Mouse (Mus musculus): ENCODE data around the gene Memo1. TPM values are rescaled to one million over a fixed set of nuclear protein-coding genes. Genes with fewer than 3 reads are reported as not detected.
A peak's percentile ranks its signal among the peaks of the same experiment; 100 is the strongest.
"Not testable (repeated sequence)": the region's sequence is repeated elsewhere in the genome, so short reads cannot be mapped to it uniquely, and the experiment has no call there.

The Memo1 gene
- total RNA-seq, 2 experiments from 2014 or later: 40.5 to 44.0 TPM

DNA sequence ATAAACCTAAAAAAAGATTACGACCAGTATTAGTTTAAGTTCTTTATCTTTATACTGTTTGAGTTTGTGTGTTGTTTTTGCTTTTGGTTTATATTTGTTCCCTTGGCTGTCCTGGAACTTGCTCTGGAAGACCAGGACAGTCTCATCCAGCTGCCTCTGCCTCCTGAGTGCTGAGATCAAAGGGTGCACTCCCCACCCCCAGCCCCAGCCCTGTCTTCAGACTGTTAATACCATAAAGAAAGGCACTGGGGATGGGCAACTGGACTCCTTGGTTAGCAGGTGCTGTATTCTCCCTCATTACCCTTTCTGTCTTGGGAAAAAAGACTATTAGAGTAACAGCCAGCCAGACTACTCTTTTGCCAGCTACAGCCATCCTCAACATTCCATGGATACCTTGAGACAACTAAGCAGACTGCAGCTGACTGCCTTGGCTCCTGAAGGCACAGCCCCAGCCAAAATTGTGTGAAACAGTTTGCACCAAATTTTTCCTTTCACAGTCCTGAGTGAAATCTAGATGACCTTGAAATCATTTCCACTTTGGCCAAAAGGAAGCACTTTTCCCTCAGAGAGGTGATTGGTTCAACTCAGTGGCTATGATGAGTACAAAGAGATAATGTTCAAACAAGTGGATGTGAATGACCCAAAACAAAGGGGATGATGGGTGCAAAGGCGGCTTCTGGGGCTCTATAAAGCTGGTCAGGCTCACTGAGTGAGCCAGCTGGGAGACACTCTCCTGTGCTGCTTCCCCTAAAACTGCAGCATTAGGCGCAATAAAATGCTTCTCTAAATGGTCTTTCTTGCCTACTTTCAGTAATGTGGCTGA lies 30.8 kb downstream of the Memo1 start:
- no peak for DNase-seq (ENCODE audit: low spot score in 2 of 2)

DNA sequence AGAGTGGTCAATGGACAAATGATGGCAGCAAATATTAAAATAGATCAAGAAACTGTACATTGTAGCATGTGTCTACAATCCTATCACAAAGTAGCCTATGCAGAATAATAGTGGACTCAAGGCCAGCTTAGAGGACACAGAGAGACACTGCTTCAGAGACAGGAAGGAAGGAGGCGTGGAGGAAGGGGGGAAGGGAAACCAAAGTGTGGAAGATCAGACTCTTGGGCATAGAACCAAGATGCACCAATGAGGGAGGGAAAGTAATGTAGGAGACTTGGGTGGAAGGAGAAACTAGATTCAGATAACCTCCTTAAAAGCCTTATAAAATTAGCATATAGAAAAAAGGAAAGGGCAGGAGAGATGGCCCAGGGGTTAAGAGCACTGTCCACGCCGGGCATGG lies 32.9 kb downstream of the Memo1 start:
- no peak for DNase-seq (ENCODE audit: low spot score in 2 of 2)

DNA sequence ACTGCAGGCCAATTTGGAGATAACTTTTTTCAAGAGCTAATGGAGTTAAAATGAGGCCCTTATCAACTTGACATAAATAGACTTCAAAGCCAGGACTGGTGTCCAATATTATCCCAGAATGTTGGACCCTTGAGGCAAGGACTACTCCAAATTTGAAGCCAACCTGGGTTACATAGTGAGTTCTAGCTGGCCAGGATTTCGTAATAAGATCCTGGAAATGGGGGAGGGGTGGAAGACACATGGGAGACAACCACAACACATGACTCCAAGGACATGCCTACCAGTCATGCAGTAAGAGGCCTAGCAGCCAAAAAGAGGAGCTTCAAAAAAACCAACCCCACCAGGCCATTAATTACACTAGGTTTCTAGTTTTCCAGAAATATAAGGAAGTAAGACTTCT lies 50.0 kb downstream of the Memo1 start:
- no peak for DNase-seq (ENCODE audit: low spot score in 2 of 2)

DNA sequence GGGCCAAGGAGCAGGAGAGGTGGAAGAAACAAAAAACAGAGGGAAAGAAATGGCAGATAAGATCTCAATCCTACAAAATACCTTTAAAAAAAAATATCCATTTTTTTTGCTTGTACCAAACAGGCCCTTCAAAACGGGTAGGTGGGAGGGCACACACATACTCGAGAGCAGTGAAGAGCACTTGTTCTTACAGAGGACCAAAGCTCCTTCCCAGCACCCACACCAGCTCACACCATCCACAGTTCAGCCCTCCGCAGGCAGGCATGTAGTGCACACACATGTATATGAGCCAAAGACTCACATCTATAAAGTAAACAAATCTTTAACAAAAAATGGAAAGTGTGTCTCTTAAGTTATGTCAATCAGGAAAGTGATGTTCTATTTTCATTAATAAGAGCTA lies 52.5 kb downstream of the Memo1 start:
- DNase-seq (ENCODE audit: low spot score in 2 of 2): no peak

DNA sequence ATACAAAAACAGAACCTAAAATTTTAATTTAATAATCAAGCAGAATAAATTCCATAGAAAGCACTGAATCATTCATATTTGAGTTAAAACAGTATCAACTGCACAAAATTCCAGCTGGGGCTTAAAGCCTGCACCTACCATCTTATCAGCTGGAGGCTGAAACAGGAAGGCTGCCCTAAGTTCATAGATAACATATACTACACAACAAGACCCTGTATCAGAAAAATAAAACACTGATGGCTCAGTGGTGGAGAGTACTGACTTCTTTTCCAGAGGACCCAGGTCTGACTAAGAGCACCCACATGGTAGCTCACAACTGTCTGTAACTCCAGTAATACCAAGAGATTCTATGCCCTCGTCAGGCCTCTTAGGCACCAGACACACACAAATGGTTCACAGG lies 55.0 kb downstream of the Memo1 start:
- no peak for DNase-seq (ENCODE audit: low spot score in 2 of 2)

DNA sequence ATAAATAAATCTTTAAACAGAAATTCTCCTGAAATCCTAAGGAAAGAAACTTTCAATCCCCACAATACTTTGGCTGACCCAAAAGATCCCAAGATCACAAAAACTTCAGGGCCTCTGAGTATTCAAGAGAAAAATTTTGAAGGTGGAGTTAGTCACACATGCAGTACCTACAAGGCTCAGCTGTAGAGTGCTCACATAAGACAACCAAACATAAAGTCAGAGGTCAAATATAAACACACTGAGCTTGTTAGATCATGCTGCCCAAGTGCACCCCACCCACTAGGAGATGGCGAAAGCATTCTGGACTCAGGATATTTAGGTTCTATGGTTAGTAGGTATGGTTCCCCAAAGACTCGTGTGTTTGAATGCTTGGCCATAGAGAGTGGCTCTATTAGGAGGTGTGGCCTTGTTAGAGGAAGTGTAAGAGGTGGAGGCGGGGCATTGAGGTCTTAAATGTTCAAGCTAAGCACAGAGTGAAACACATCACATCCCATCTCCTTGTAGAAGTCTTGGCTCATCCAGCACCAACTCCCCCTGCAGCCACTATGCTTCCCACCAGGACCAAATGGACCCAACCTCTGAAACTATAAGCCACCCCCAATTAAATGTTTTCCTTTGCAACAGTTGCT lies 67.1 kb downstream of the Memo1 start:
- DNase-seq (ENCODE audit: low spot score in 2 of 2): no peak

DNA sequence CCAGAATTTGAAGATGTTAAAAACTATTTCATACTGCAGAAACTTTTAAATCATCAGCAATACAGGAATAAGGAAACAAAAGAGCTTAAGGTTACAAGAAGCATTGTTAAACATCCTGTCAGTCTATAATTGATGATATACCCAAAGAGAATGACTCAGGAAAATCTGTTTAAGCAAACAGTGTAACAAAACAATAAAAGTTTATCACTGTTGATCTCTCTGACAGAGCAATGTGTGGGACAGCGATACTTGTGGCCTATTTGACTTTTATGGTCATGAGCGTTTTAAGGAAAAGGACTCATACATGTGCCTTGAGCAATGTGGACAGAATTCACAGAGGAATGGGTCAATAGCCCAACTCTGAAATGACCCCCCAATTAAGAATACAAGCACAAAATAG lies 78.0 kb downstream of the Memo1 start:
- DNase-seq (ENCODE audit: low spot score in 2 of 2): no peak

DNA sequence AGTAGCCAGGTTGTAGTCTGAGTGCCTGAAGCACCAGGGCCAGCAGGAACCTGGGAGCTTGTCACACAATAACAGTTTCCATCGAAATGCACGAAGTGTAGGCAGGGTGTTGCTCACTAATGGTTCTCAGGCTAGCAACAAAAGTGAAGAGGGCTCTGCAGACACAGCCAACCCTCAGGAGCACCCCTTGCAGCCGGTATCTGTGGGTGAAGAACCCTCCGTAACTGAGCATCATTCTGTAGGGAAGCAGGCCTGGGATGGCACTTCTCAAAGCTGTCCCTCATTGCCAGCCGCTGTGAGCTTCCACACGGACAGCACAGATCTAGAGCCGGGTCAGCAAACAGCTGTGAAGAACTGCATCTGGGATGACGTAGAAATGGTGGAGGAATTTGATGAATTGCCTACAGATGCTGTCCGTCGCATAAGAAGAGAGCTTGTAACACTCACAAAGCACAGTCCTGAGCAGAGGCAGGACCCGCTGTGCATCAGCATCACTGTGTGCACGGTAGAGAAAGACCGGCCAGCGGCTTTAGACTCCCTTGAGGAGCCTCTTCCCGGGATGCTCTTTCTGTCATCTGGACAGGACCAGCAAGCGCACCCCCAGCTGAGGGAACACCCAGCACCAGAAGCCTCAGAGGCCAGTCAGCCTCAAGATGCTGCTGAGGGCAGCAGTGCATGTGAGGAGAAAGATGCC lies 82.3 kb downstream of the Memo1 start:
- peak in 1 of 2 experiments; percentile 25 for DNase-seq (ENCODE audit: low spot score in 2 of 2)

DNA sequence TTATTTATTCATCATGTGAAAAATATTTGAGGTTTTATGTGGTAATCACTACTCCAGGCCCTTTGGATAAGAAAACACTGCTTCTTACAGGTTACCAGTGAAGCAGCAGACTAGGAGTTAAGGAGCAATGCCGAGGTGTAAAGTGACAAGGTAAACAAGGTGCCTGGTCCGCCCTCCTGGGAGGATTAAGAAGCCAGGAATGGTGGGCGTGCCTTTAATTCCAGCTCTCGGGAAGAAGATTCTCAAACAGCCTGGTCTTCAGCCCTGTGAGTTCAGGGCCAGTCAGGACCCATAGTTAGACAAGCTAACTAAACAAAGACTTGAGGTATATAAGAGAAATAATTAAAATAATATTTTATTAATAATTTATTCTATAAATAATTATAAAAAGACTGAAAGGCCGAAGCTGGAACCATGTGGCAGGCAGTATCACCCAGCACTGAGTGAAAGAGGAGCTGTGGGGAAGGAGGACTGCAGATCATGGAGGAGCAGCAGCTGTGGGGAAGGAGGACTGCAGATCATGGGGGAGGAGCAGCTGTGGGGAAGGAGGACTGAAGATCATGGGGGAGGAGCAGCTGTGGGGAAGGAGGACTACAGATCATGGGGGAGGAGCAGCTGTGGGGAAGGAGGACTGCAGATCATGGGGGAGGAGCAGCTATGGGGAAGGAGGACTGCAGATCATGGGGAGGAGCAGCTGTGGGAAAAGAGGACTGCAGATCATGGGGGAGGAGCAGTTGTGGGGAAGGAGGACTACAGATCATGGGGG lies 86.0 kb downstream of the Memo1 start:
- DNase-seq (ENCODE audit: low spot score in 2 of 2): no peak

DNA sequence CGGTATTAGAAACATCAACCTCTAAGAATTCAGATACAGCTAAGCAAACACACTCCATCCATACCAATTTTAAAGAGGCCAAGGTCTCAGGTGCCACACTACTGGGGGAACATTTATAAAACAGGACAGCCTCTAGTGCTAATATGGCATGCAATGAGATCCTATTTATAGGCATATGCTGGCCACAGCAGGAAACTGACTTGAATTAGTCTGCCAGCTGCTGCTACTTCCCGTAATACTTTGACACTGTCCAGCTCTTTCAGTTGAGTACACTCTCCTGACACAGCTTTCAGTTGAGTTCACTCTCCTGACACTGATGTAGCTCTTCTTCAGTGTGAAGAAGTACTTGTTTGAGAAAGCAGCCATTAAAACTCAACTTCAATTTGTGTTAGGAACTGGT lies 99.4 kb downstream of the Memo1 start:
- DNase-seq (ENCODE audit: low spot score in 2 of 2): no peak

DNA sequence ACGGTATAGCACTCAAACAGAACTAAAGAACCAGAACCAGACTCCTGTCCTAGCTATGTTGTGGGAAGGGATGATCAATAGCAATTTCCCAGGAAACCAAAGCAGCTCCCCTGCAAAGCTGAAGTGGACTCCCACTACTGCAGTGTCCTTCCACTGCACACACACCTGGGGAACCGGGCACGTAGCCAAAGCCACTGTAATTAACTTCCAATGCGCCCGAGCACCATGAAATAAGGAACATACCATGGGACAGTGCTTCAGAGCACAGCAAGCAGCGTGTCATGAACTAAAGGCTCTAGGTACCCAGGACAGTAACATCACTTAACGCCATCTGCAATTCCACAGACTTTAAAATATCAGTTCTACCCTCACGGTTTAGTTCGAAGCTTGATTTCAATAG lies 100.6 kb downstream of the Memo1 start:
- DNase-seq (ENCODE audit: low spot score in 2 of 2): no peak

DNA sequence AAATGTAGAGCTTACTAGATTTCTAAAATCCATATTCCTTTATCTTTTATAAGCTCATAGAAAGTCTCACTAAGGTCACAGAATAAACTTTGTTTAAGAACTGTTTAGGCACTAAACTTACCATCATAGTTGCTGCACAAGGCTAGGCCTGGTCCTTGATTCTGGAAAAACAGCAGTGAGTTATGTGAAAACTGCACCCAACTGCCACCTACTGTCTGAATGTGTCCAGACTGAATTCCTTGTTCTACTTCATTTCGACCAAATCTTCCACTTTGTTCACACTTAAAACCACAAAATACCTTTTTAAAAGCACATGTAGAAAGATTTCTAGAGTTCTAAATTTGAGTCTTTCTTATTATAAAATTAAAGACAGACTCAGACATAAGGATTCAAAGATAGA lies 101.9 kb downstream of the Memo1 start:
- peak in 1 of 2 experiments; percentile 37 for DNase-seq (ENCODE audit: low spot score in 2 of 2)

DNA sequence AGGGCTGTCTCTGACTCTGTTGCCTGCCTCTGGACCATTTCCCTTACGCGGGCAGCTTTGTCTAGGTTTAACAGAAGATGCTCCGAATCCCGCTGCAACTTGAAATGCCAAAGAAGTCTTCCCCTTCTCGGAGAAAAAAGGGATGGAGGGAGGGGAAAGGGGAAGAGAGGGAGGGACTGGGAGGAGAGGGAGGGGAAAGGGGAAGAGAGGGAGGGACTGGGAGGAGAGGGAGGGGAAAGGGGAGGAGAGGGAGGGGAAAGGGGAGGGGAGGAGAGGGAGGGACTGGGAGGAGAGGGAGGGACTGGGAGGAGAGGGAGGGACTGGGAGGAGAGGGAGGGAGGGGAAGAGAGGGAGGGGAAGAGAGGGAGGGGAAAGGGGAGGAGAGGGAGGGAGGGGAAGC lies 103.9 kb downstream of the Memo1 start:
- no peak for DNase-seq (ENCODE audit: low spot score in 2 of 2)

DNA sequence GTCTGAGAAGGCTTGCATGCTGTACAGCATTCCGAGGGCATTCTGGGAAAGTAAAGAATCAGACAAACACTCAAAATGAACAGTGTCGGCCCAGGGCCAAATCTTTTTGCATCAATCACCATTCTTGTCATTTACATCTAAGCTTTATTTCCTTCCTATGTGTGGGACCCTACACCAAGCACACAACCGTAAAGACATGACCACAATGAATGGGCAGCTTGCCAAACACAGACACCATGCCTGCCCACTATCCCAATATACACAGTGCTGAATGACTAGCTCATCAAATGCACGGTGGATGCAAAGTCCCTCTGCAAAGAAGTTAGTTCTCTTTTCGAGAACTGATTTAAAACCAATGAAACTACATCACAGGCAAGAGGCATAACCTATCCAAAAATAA lies 109.1 kb downstream of the Memo1 start:
- DNase-seq (ENCODE audit: low spot score in 2 of 2): no peak

DNA sequence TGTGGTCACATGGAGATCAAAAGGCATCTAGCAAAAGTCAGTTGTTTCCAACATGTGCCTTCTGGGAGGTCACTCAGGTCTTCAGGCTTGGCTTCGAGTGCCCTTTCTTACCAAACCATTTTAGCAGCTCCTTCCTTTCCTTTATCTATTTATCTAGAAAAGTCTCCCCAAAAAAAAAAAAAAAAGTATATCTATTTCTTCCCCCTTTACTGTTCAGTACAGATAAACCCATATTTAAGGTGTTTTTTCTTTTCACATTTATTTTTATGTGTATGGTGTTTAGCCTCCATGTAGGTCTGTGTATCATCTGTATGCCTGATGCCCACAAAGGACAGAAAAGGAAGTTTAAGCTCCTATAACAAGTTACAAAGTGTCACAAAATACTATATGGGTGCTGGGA lies 110.6 kb downstream of the Memo1 start:
- no peak for DNase-seq (ENCODE audit: low spot score in 2 of 2)

DNA sequence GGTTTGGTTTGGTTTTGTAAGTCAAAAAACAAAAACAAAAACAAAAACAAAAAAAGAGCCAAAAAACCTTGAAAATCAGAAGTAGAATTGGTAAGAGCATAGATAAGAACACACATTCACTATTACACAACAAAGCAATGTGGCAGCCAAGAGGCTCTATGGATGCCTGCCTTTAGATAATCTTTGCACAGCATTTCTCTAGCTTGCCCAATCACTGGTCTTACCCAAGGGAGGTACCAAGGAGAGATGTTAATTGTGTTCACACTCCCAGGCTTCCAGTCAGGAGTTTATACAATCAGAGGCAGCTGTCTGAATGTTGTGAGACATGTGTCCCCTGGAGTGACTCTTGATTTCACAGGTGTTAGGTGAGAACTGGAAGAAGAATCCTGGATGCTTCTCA lies 114.4 kb downstream of the Memo1 start:
- DNase-seq (ENCODE audit: low spot score in 2 of 2): no peak

DNA sequence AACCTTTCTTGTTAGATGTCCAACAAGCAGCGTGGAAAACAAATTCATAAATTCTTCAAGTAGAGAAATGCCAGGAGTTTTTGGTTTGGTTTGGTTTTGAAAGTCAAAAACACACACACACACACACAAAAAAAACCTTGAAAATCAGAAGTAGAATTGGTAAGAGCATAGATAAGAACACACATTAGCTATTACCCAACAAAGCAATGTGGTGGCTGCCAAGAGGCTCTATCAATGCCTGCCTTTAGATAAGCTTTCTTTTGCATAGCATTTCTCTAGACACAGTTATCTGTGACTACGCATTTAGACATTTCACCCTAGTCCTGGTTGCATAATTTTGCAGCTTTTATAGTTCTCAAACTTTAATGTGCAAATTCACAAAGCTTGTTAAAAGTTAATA lies 115.7 kb downstream of the Memo1 start:
- not testable (repeated sequence) for DNase-seq (ENCODE audit: low spot score in 2 of 2)

DNA sequence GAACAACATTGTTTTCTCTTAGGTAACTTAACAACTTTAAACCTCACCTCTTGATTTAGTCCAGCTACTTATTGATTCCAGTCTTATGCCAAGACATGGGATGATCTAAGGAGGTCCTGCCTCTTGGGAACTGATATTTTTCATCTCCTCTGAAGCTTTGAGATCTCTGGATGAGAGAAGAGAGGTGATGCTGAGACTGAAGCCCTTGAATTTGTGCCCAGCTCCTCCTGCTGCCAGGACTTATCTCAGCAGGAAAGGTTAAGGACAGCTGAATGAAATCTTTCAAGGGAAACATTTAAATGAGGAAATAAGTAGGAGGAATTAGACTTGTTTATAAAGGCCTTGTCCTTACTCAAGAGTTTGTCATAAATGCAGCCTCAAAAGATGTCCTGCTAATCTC lies 121.6 kb downstream of the Memo1 start:
- no peak for DNase-seq (ENCODE audit: low spot score in 2 of 2)

DNA sequence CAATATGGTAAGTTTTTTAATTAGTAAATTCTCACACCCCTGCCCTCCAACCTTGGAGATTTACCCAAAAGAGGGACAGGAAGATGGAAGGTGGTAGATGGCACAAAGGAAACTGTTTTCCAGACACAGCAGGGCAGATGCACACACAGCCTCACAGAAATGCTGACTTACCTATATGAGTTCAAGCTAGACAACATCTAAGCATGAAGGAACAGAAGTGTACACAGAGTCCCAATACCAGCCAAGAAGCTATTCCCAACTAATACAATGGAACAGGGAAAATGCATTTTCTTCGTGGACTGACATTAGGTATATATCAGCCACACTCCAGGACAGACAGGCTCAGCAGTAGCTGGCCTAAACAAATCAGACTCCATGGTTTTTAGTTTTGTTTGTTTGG lies 122.5 kb downstream of the Memo1 start:
- no peak for DNase-seq (ENCODE audit: low spot score in 2 of 2)

DNA sequence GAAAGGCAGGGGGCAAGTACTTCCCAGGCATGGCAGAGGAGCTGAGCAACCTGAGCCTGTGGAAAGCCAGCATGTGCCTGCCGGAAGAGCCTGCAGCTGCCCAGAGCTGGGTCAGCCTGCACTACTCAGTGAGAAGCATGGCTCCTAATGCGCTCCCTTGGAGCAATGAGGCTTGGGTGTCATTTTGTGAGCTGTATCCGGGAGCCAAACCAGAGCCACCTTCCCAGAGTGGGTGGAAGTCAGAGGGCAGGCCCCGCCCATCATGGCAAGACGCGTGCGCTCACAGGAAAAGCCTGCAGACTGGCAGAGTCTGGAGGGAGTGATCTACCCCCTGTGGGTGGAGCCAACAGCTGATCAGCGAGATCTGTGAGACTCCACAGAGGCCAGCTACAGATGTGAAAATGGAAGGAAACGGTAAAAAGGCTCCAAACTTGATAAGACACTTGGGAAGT lies 135.9 kb downstream of the Memo1 start:
- peak in 1 of 2 experiments; percentile 3 for DNase-seq (ENCODE audit: low spot score in 2 of 2)

DNA sequence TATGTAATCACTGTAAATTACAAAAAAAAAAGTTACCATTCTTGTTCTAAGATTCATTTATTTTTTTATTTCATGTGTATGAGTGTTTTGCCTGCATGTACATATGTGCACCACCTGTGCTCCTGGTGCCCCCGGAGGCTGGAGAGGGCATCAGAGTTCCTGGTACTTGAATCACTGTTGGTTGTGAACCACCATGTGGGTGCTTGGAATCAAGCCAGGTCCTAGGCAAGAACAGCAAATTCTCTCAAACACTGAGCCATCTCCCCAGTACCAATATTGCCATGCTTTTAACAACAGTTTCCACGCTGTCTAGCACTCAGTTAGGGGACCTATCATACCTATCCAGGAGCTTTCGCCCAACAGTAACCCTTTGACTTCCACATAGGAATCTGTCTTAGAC lies 137.2 kb downstream of the Memo1 start:
- DNase-seq (ENCODE audit: low spot score in 2 of 2): peak in 1 of 2 experiments; percentile 4
